Mouse (Mus musculus) gastrocnemius, adult 18-20 months (tissue): Measurements from ENCODE around the gene Dpagt1. TPM values are rescaled to one million over a fixed set of nuclear protein-coding genes. Genes with fewer than 3 reads are reported as not detected.
A peak's percentile ranks its signal among the peaks of the same experiment; 100 is the strongest.
"Not testable (repeated sequence)": the region's sequence is repeated elsewhere in the genome, so short reads cannot be mapped to it uniquely, and the experiment has no call there.

Experiments
- DNase-seq: peaks from one replicate; pipeline ENCODE4 v3.0.0; 2021; ENCODE audit warnings: low spot score
- total RNA-seq, 2 experiments: library from RNA; stranded (reverse); gene quantifications; 2 replicates each; pipeline ENCODE4 v1.2.3; 2021

The Dpagt1 gene
- total RNA-seq, 2 experiments from 2014 or later: 13.2 to 13.4 TPM

- DNase-seq: no peak
These were observed 11.8 kb downstream of the Dpagt1 start for GRCm38 (mm10) chr9:44337436-44338169.

- DNase-seq: no peak
These were observed 12.8 kb downstream of the Dpagt1 start for GRCm38 (mm10) chr9:44338574-44338973.

GRCm38 (mm10) chr9:44341487-44341886 lies 15.7 kb downstream of the Dpagt1 start:
- no peak for DNase-seq

- DNase-seq: no peak
These were observed 16.4 kb downstream of the Dpagt1 start for GRCm38 (mm10) chr9:44342173-44342572.

DNA sequence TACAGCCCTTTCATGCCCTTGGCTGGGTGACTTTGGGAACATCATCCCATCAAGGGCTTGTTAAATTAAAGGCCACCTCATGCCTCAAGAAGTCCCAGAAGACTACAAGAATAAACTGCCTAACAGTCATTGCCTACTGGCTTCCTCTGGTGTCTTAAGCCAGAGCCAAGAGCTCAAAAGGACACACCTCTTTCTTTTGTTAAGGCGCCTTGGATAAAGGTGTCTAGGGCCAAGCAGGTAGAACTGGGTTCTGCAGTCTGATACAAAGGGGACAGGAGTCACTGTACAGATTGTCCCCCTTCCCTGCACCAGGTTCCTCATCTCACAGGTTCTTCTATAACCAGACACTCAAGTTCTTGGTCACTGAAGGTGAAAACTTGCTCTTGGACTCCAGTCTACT lies 16.8 kb downstream of the Dpagt1 start:
- no peak for DNase-seq

GRCm38 (mm10) chr9:44343290-44343689 lies 17.5 kb downstream of the Dpagt1 start:
- DNase-seq: no peak

- peak; percentile 94 for DNase-seq
These were observed 18.1 kb downstream of the Dpagt1 start, which contains the start of gene Hmbs for GRCm38 (mm10) chr9:44343781-44344421. TSS of gene Hmbs (minus strand) at chr9:44344228.

GRCm38 (mm10) chr9:44345570-44346433 lies 20.0 kb downstream of the Dpagt1 start:
- DNase-seq: no peak

- no peak for DNase-seq
These were observed 21.3 kb downstream of the Dpagt1 start for GRCm38 (mm10) chr9:44347166-44347565.

DNA sequence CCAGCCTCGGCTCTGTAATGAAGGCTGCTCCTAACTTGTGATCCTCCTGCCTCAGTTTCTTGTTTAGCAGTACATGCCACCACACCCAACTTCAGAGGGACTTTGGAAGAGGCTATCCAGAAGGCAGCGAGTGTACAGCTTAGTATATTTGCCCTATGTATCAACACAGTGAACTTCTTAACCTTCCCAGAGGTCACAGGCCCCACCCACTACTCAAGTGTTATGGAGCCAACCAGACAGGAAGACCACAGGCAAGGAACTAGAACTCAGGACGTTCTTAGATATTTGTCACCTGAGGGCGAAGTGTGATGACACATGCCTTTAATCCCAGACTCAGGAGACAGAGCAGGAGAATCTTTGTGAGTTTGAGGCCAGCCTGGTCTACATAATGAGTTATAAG lies 21.8 kb downstream of the Dpagt1 start:
- no peak for DNase-seq

- no peak for DNase-seq
These were observed 22.7 kb downstream of the Dpagt1 start for GRCm38 (mm10) chr9:44348546-44348945.

- DNase-seq: no peak
These were observed 25.6 kb downstream of the Dpagt1 start for GRCm38 (mm10) chr9:44351396-44351795.

DNA sequence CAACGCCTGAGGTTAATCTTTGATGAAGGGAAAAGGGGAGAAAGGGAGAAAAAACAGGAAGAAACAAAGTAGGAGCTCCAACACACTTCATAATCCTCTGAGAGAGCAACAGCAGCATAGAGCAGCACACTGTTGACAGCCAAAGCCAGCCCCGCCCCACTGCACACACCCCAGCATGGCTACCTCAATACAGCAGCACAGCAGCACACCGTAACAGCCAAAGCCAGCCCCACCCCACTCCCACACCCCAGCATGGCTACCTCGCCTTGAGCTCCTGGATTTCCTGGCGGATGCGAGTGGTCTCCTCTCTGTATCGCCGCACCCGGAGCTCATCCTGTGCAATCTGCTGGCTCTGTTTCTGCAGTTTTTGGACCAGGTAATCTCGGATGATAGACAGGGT lies 26.5 kb downstream of the Dpagt1 start:
- no peak for DNase-seq

DNA sequence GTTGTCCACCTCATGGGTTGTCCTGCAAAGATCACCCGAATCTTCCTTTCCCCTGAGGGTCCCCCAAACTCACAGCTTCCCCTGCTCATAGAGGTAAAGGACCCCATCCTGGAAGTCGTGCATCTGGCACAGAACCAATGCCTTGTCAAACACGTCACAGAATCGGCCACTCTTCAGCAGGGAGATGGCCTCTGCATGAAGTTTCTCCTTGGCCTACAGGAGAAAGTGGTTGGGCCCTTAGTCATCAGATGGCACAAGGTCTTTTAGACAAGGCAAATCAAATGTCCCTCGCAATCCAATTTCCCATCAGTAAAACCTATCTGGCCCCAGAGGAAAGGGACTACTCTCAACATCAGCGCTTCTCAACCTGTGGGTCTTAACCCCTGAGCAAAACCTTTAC lies 27.3 kb downstream of the Dpagt1 start:
- no peak for DNase-seq

DNA sequence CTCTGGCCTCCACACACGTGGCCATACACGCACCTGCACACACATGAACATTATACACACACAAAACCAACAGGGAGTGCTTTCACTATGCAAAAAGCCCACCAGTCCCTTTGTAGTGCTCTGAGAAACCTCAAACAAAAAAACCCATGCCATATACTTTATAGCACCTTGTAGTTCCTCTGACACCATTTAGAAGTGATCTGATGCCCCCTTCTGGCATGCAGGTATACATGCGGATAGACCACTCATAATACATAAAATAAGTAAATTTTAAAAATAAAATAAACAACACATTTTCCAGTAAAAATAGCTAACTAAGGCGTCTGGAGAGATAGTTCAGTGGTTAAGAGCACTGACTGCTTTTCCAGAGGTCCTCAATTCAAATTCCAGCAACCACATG lies 31.4 kb downstream of the Dpagt1 start:
- no peak for DNase-seq

DNA sequence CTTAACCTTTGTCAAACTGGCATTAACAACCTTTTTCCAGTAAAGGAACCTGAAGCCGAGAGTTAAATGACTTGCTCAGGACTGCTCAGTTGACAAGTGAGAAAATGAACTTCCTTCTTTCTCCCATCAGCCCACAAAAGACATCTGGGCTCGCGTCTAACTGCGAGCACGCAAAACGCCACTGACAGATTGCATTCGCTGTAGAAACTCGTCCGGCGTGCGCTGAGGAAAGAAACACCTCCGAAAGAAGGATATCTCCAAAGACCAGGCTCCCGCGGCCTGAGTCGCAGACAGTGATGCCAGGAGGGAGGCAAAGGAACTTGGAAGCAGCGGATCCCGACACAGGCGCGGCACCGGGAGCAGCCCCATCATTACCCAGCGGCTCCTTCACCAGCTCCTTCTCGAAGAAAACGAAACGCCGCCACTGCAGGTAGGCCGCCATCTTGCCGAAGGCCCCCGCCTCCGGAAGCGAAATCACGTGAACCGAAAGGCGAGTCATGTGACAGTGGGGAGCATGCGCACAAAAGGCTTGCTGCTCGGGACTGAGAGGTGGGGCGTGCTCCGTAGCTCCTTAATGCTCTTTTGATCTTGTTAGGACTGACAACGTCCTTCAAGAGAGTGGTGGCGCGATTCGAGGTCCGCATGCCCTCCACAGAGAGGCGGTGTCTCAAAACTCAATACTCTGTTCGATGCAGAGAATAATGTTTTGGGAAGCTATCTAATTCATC lies 35.5 kb downstream of the Dpagt1 start, which contains the start of gene Vps11:
Gene Vps11 (minus strand): TSS at position 481 of the 728 bp plus-strand sequence.
- DNase-seq: peak; percentile 96

DNA sequence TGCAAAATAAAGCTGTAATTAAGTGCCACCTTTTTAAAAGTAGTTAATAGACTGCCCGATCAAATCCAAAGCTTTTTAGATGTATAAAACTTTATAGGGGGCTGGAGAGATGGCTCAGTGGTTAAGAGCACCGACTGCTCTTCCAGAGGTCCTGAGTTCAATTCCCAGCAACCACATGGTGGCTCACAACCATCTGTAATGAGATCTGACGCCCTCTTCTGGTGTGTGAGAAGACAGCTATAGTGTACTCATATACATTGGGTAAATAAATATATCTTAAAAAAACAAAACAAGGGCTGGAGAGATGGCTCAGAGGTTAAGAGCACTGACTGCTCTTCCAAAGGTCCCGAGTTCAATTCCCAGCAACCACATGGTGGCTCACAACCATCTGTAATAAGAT lies 36.1 kb downstream of the Dpagt1 start:
- DNase-seq: not testable (repeated sequence)

- DNase-seq: no peak
These were observed 38.7 kb downstream of the Dpagt1 start for GRCm38 (mm10) chr9:44364480-44364879.

GRCm38 (mm10) chr9:44373386-44373785 lies 47.6 kb downstream of the Dpagt1 start:
- no peak for DNase-seq

DNA sequence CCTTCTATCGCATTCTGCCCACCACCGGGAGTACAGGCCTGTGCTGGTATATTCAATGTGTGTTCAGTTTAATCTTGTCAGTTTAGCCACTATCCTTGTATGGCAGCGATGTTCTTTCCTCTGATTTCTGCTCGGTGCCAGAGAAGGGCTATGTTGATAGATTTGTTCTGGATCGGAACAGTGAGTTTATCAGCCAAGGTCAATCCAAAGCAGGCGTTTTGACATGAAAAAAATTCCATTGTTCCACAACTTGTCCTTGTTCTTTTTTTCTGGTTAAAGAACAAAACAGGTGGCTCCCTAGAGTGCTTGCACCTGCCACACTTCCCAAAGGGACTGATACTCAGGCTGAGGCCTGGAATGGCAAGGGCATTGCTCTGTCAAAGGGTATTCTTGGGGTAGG lies 50.3 kb downstream of the Dpagt1 start:
- DNase-seq: no peak

DNA sequence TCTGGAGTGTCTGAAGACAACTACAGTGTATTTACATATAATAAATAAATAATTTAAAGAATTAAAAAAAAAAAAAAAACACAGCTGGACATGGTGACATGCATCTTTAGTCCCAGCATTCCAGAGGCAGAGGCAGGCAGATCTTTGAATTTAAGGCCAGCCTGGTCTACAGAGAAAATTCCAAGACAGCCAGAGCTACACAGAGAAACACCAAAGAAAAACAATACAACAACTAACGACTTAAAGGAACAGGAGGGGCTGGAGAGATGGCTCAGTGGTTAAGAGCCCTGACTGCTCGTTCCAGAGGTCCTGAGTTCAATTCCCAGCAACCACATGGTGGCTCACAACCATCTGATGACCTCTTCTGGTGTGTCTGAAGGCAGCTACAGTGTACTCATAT lies 51.5 kb downstream of the Dpagt1 start:
- not testable (repeated sequence) for DNase-seq
